Mouse (Mus musculus) B cell, adult 2 months (primary cell): ENCODE data around the gene Slc46a2.
A peak's percentile ranks its signal among the peaks of the same experiment; 100 is the strongest.

Source experiments
- DNase-seq, 2 experiments: peaks; one replicate each; pipeline ENCODE4 v3.0.0; 2022

Gene Slc46a2

GRCm38 (mm10) chr4:59914608-59915403 lies at the start of gene Slc46a2:
Slc46a2 (minus strand) TSS chr4:59915056.
- DNase-seq: no peak

- no peak for DNase-seq
Measured at GRCm38 (mm10) chr4:59963405-59964344, 48.8 kb upstream of the Slc46a2 start, which contains the start of gene Mup6. Mup6 (plus strand) TSS chr4:59964294.

- DNase-seq: no peak
Measured at GRCm38 (mm10) chr4:59960610-59961009, 45.8 kb upstream of the Slc46a2 start, which contains the start of gene Mup4. Mup4 (minus strand) TSS chr4:59960710.

DNA sequence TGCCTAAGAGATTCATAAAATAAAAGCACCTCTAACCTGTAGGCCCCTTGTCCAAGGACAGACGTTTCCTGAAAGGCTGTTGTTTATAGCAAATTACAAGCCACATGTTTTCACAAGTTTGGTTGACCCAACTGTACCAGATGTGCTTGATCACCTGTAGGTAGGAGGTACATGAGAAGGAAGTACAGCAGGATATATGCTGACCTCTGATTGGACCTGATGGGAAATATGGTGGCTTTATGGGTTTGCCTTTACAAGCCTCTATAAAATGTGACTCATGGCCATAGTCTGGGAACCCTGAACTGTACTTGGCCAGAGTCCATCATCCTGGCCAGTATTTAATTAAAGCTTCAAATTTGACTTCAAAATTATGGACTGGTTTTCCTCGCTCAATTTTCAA lies 22.7 kb upstream of the Slc46a2 start:
- no peak for DNase-seq

DNA sequence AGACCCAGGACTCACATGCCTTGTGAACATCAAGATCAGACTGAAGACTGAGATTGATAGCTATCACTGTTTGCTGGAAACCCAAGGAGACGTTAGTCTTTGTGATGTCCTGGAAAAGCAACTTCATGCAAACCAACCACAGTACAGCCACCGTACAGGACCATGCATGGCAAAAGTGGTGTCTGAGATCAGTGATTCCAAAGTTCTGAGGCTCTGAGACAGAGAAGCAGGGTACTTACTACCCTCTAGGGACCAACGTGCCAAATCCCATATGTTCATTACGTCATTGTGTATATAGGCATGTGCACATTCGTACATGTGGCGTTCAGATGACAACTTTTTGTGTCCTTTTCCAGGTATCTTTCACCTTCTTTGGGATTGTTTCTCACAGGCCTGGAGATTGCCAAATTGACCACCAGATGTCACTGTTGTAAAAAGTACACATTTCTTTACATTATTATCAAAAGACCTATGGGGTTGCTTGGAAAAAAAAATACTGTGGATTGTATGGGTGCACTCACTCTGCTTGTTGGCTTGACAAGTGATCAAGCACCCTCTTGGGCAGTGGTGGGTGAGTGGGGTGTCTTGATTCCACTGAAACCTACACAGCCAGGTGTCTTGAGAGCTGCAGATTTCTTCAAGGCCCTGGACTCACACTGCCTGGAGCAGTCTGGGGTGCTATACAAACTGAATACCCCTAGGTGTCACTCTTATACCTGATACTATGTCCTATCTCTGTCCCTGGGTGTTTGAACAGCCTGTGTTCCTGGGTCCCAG lies 17.8 kb upstream of the Slc46a2 start:
- DNase-seq: peak; percentile 33

GRCm38 (mm10) chr4:59928347-59928746 lies 13.5 kb upstream of the Slc46a2 start:
- DNase-seq: peak; percentile 83 to 86

DNA sequence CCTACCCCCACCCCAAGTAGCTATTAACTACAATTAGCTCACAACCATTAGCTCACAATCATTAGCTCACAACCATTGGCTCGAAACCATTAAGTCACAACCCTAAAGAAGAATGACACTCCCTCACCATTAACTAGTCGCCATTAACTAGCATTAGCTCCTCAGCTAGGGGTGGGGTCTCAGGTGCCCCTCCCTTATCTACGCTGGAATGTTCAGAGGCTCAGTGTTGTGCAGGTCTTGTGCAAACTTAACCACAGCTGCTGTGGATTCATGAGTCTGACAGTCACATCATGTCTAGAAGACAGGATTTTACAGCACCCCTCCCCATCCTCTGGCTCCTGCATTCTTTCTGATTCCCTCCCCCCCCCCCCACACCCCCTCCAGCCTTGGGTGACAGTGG lies 12.8 kb upstream of the Slc46a2 start:
- no peak for DNase-seq

DNA sequence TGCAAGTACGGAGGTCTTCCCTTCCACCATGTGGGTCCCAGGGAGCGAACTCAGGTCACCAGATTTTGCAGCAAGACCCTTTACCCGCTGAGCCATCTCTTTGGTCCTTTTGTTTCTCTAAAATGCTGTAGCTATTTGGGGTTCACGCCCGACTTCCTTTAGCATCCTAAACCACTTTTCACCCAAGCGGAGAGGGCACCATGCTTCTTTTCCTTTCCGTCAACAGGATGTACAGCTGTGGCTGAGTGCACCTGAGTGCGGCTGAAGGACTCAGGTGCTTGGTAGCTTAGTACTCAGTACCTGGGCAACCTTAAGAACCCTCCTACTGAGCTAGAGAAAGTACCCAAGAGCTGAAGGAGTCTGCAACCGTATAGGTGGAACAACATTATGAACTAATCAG lies 10.2 kb upstream of the Slc46a2 start:
- peak; percentile 49 to 61 for DNase-seq

DNA sequence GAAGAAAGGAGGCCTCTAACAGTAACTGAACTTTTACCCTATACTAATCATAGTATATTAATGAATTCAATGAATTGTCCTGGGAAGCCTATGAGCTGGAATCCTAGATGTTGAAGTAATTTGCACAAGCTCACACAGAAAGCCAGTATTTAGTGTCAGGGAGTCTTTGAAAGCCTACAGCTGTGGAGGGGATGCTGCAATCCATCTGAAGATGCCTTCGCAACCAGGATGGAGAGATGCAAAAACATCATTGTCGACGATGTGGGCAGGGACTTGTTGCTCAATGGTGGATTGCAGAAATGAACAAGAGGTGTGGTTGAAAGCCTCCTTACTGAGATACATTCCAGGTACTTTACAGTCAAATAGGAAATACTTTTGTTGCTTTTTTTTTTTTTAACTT lies 3.1 kb upstream of the Slc46a2 start:
- DNase-seq: no peak

DNA sequence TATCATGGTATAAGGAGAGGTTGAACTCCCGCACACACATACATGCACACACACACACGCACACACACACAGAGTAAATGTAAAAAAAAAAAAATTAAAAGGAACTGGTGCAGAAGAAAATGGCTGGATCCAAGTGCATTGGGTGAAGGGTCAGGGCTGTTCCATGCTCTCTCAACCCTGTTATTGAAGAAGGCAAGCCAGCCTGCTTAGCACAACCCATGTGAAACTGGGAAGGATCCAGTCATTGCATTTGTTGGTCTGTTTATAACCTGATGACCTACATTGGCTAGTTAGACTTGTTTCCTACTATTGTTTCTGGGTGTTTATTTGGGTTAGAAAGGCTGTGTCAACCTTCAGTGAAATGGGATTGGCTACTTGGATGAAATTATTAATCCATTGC lies 6.1 kb downstream of the Slc46a2 start:
- DNase-seq: no peak

DNA sequence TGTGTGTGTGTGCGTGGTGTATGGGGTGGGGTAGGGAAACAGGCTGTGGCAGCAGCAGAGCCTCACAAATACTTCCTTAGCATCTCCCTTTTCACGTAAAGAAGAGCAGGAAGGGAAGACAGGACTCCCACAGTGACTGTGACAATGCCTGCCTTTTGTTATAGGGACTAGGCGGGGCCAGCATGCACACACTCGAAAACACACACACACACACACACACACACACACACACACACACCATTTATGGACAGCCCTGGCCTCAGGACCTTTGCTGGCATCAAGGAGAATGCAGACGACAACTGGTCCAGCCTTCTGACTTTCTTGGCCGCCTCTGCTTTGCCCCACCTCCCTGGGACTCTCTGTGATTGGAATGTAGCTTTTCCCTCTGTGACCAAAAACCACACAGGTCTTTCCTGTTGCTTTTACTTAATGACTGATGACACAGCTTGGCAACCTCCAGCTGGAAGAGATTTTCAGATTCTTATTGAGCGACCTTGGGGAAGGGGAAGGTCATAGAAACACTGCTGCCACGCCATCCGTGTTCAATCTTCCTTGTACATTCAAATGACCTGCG lies 7.1 kb downstream of the Slc46a2 start:
- DNase-seq: no peak

GRCm38 (mm10) chr4:59907092-59907491 lies 7.8 kb downstream of the Slc46a2 start:
- no peak for DNase-seq

GRCm38 (mm10) chr4:59902547-59902946 lies 12.3 kb downstream of the Slc46a2 start:
- peak; percentile 19 to 22 for DNase-seq

GRCm38 (mm10) chr4:59901810-59902209 lies 13.0 kb downstream of the Slc46a2 start:
- no peak for DNase-seq

DNA sequence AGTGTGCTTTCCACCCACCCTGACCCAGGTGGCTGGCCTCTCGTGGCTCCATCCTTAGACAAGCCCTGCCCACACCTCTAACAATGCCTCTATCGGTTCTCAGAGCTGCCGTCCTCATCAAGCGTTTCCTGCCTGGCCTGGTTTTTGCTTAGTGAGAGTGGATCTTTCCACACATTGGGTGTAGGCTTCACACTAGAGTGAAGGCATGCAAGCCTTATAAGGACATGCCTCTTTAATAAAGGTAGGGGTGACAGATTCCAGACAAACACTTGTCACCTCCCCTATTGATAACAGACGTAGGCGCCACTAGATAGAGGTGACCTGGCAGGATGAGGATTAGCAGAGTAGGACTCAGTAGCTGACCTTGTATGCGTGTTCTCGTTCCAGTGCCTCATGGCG lies 16.3 kb downstream of the Slc46a2 start:
- no peak for DNase-seq

DNA sequence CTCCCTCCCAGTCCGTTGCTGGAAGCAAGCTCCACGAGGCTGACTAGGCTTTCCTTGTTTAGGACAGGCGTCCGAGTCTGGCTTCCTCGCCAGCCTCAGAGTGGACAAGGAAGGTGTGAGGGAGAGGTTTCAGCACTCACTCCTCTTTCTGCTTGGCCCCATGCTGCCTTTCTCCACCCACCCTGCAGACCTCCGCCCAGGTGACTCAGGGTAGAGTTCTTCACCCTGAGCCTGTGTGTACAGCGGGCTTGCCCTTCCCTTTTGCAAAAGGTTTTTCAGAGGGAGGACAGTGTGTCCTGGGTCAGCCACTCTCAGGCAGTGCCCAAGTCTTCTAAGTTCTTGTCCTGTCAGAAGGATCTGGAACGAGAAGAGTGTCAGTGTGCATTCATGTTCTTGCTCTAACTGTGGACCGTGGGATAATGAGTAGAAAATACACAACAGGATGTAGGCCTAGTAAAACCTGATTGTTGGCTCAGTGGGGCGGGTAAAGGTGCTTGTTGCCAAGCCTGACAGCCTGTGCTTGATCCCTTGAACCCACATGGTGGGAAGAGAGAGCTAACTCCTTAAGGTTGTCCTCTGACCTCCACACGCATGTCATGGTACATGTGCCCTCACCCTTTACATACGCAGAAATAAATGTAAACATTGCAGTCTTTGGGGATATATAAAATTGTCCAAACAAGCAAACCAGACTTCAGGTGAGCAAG lies 16.9 kb downstream of the Slc46a2 start:
- DNase-seq: no peak

- no peak for DNase-seq
Measured at GRCm38 (mm10) chr4:59896000-59896399, 18.9 kb downstream of the Slc46a2 start.

GRCm38 (mm10) chr4:59894977-59895575 lies 19.8 kb downstream of the Slc46a2 start:
- no peak for DNase-seq

- no peak for DNase-seq
Measured at GRCm38 (mm10) chr4:59894415-59894814, 20.4 kb downstream of the Slc46a2 start.

- DNase-seq: no peak
Measured at GRCm38 (mm10) chr4:59892731-59893130, 22.1 kb downstream of the Slc46a2 start.

DNA sequence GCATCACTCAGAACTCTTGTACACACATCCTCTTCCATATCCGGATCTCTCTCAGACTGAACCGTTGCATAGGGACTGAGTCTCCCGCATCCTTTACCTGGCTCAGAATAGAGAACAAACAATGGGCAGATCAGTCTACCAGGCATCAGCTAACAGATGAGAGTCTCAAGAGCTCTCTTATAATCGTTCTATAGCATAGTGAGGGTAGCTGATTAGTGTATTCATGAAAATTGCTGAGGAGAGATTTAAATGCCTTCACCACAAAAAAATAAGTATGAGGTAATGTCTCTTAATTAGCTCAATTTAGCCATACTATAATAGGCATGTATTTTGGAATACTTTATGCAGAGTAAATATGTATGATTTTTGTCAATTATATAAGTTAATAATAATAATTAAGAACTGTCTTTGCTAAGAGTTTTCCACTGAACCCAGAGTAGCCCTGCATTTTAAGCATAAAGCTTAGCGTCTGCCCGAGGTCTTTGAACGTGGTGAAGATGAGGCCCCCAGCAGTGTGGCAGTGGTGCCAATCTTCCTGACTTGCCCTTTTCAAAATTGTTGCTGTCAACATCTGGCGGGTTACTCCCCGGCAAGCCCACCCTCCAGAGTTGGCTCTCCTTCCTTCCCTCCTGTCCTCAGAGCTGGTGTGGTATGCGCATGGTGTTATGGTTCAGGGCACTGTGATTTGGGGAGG lies 23.0 kb downstream of the Slc46a2 start:
- no peak for DNase-seq
